Mouse (Mus musculus) erythroid progenitor cell, adult 5-6 weeks (primary cell): ENCODE measurements around the gene Psg20. TPM values are rescaled to one million over a fixed set of nuclear protein-coding genes. Genes with fewer than 3 reads are reported as not detected.
"Not testable (repeated sequence)": the region's sequence is repeated elsewhere in the genome, so short reads cannot be mapped to it uniquely, and the experiment has no call there.

Experiments used
- ATAC-seq: replicated peaks from 2 replicates; pipeline ENCODE4 v1.8.0; 2016; ENCODE audit warnings: moderate number of reproducible peaks, mild to moderate bottlenecking, moderate TSS enrichment, inconsistent platforms; ENCODE audit not compliant: poor library complexity, low FRiP score, severe bottlenecking
- total RNA-seq, 2 experiments: library from RNA; stranded (forward) in 1 of 2; stranded (reverse) in 1 of 2; fragments of 150-400 nt in 1 of 2; fragments of 186-747, 209-891 nt in 1 of 2; gene quantifications; 2 replicates each; pipeline versions ENCODE4 v1.2.3 to v1.2.4; 2015 to 2017; ENCODE audit warnings: low replicate concordance in 2 of 2

Psg20 gene
- not detected in 2 replicates for total RNA-seq (2015; ENCODE audit: low replicate concordance)
- not detected in 2 replicates for total RNA-seq (2017; ENCODE audit: low replicate concordance)

GRCm38 (mm10) chr7:18686085-18686484, at the start of gene Psg20:
TSS of gene Psg20 (minus strand) at chr7:18686185.
- no peak for ATAC-seq

GRCm38 (mm10) chr7:18734451-18734850, 48.5 kb upstream of the Psg20 start:
- ATAC-seq, result no peak

- no peak for ATAC-seq
Observed at GRCm38 (mm10) chr7:18733111-18733510, 47.1 kb upstream of the Psg20 start.

GRCm38 (mm10) chr7:18728391-18728790, 42.4 kb upstream of the Psg20 start:
- ATAC-seq, result no peak

- ATAC-seq, result not testable (repeated sequence)
Observed at GRCm38 (mm10) chr7:18725931-18726330, 39.9 kb upstream of the Psg20 start.

GRCm38 (mm10) chr7:18724001-18724400, 38.0 kb upstream of the Psg20 start:
- ATAC-seq, result no peak

GRCm38 (mm10) chr7:18717790-18718189, 31.8 kb upstream of the Psg20 start, which contains the start of gene Psg22:
TSS of gene Psg22 (plus strand) at chr7:18718090.
- no peak for ATAC-seq

- no peak for ATAC-seq
Observed at GRCm38 (mm10) chr7:18715546-18715945, 29.6 kb upstream of the Psg20 start.

- ATAC-seq, result no peak
Observed at GRCm38 (mm10) chr7:18710846-18711245, 24.9 kb upstream of the Psg20 start.

GRCm38 (mm10) chr7:18710331-18710730, 24.3 kb upstream of the Psg20 start:
- ATAC-seq, result not testable (repeated sequence)

- ATAC-seq, result no peak
Observed at GRCm38 (mm10) chr7:18685586-18685985, 399 bp downstream of the Psg20 start.

GRCm38 (mm10) chr7:18679772-18680171, 6.2 kb downstream of the Psg20 start:
- no peak for ATAC-seq

GRCm38 (mm10) chr7:18656625-18657024, 29.4 kb downstream of the Psg20 start, which contains the start of gene Psg21:
TSS of gene Psg21 (minus strand) at chr7:18656725.
- ATAC-seq, result not testable (repeated sequence)

- ATAC-seq, result not testable (repeated sequence)
Observed at GRCm38 (mm10) chr7:18626921-18627320, 59.1 kb downstream of the Psg20 start.

Other genes with a start within 250 kb of the Psg20 start
- gene Psg26, start 202.0 kb downstream of the Psg20 start, total RNA-seq (2015; ENCODE audit: low replicate concordance), result not detected in 2 replicates
- not detected in 2 replicates for gene Psg26, start 202.0 kb downstream of the Psg20 start, total RNA-seq (2017; ENCODE audit: low replicate concordance)
- gene Psg25, start 153.9 kb downstream of the Psg20 start, total RNA-seq (2015; ENCODE audit: low replicate concordance), result not detected in 2 replicates
- gene Psg25, start 153.9 kb downstream of the Psg20 start, total RNA-seq (2017; ENCODE audit: low replicate concordance), result not detected in 2 replicates
- gene Psg27, start 118.9 kb downstream of the Psg20 start, total RNA-seq (2015; ENCODE audit: low replicate concordance), result not detected in 2 replicates
- gene Psg27, start 118.9 kb downstream of the Psg20 start, total RNA-seq (2017; ENCODE audit: low replicate concordance), result not detected in 2 replicates
- gene Psg23, start 69.7 kb downstream of the Psg20 start, total RNA-seq (2015; ENCODE audit: low replicate concordance), result not detected in 2 replicates
- gene Psg23, start 69.7 kb downstream of the Psg20 start, total RNA-seq (2017; ENCODE audit: low replicate concordance), result not detected in 2 replicates
- not detected in 2 replicates for gene Psg21, start 29.5 kb downstream of the Psg20 start, total RNA-seq (2015; ENCODE audit: low replicate concordance)
- gene Psg21, start 29.5 kb downstream of the Psg20 start, total RNA-seq (2017; ENCODE audit: low replicate concordance), result not detected in 2 replicates
- not detected in 2 replicates for gene Psg22, start 31.9 kb upstream of the Psg20 start, total RNA-seq (2015; ENCODE audit: low replicate concordance)
- gene Psg22, start 31.9 kb upstream of the Psg20 start, total RNA-seq (2017; ENCODE audit: low replicate concordance), result not detected in 2 replicates
- gene Psg19, start 112.3 kb upstream of the Psg20 start, total RNA-seq (2015; ENCODE audit: low replicate concordance), result not detected in 2 replicates
- not detected in 2 replicates for gene Psg19, start 112.3 kb upstream of the Psg20 start, total RNA-seq (2017; ENCODE audit: low replicate concordance)
- not detected in 2 replicates for gene Psg17, start 135.4 kb upstream of the Psg20 start, total RNA-seq (2015; ENCODE audit: low replicate concordance)
- not detected in 2 replicates for gene Psg17, start 135.4 kb upstream of the Psg20 start, total RNA-seq (2017; ENCODE audit: low replicate concordance)
- 2.9 TPM in 1 of 2 replicates, not detected in the other for gene Mill2, start 153.8 kb upstream of the Psg20 start, total RNA-seq (2015; ENCODE audit: low replicate concordance)
- not detected in 2 replicates for gene Mill2, start 153.8 kb upstream of the Psg20 start, total RNA-seq (2017; ENCODE audit: low replicate concordance)
- 151 and 220 TPM in 2 replicates for gene Pglyrp1, start 185.1 kb upstream of the Psg20 start, total RNA-seq (2015; ENCODE audit: low replicate concordance)
- gene Pglyrp1, start 185.1 kb upstream of the Psg20 start, total RNA-seq (2017; ENCODE audit: low replicate concordance), result 10.8 and 18.9 TPM in 2 replicates
- 10.1 and 19.8 TPM in 2 replicates for gene Ccdc61, start 224.2 kb upstream of the Psg20 start, total RNA-seq (2015; ENCODE audit: low replicate concordance)
- gene Ccdc61, start 224.2 kb upstream of the Psg20 start, total RNA-seq (2017; ENCODE audit: low replicate concordance), result 1.7 and 4.6 TPM in 2 replicates
- gene Nova2, start 239.7 kb upstream of the Psg20 start, total RNA-seq (2015; ENCODE audit: low replicate concordance), result not detected in 2 replicates
- not detected in 2 replicates for gene Nova2, start 239.7 kb upstream of the Psg20 start, total RNA-seq (2017; ENCODE audit: low replicate concordance)